Mouse (Mus musculus) fat pad, adult 2 months (tissue): ENCODE measurements around the gene Myh9.
A peak's percentile ranks its signal among the peaks of the same experiment; 100 is the strongest.
"Not testable (repeated sequence)": the region's sequence is repeated elsewhere in the genome, so short reads cannot be mapped to it uniquely, and the experiment has no call there.

Experiments used
- DNase-seq: peaks from one replicate; pipeline ENCODE4 v3.0.0-alpha.2; 2011; ENCODE audit warnings: low read depth, low spot score; ENCODE audit errors: extremely low read depth

Myh9 gene

GRCm38 (mm10) chr15:77868340-77868739 is 26.4 kb upstream of the Myh9 start:
- DNase-seq: no peak

- not testable (repeated sequence) for DNase-seq
Measured at GRCm38 (mm10) chr15:77867231-77867968, 25.4 kb upstream of the Myh9 start.

DNA sequence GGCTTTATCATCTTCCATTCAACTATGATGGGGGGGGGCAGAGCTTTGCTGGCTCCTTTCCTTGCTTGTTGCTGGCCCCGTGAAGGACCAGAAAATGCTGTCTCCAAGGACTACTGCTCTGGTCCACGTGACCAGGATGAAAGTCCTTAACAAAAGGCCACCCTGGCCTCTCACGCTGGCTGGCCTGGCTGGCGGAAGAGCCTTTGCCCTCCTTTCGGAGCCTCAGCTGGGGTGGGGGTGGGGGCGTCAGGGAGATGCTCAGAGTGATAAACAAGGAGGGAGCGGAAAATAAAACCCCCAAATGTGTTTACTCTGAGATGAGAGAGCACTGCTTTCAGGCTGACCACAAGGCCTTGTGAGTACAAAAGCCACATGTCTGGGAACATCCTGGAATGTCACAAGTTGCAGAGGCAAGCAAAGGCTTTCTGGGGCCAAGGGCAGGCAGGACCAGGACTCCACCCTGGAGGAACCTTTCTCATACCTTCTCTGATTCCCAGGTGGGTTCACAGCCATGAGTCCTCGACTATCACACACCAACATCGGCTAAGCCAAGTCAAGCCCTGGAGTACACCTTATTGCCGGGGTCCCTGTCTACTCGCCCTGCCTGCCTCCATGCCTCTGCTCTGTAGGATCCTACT is 24.7 kb upstream of the Myh9 start:
- no peak for DNase-seq

- no peak for DNase-seq
Measured at GRCm38 (mm10) chr15:77864063-77864758, 22.2 kb upstream of the Myh9 start.

- no peak for DNase-seq
Measured at GRCm38 (mm10) chr15:77862991-77863972, 21.3 kb upstream of the Myh9 start.

- no peak for DNase-seq
Measured at GRCm38 (mm10) chr15:77860081-77860665, 18.2 kb upstream of the Myh9 start.

- DNase-seq: peak; percentile 83
Measured at GRCm38 (mm10) chr15:77857662-77858156, 15.7 kb upstream of the Myh9 start.

DNA sequence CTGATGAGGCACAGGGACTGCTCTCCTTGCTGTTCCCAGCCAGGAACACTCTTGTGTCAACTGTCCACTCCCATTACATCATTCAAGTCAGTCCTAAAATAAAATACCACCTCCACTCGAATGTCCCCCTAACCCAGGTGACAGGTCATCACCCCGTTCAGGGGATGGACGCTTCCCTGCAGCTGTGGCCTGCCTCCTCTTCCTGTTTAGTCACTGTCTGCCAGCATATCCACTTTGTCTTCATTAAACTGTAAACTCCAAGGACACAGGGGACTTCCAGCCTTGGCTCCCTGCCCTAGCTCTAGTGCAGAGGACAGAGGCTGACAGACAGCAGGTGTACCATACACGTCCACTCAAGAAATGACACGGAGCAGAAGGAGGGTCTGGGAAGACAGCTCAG is 14.6 kb upstream of the Myh9 start:
- no peak for DNase-seq

DNA sequence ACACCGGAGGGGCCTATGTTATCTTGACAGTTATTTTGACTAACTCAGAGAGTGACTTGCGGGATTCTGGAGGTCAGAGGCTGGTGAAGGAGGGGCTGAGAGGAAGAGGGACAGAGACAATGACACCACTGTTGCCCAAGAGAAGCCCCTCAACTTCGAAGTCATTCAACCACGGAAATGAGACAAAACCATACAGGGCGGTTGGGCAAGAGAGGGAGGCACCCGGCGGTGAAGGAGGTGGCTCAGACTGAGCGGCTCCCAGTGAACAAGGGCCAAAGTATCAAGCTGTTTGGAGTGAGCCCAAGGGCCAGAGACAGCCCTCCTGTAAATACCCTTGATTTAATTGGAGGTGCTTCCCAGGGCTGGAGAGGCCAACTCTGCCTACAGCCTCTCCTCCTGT is 13.3 kb upstream of the Myh9 start:
- no peak for DNase-seq

- DNase-seq: no peak
Measured at GRCm38 (mm10) chr15:77852001-77852400, 10.0 kb upstream of the Myh9 start.

DNA sequence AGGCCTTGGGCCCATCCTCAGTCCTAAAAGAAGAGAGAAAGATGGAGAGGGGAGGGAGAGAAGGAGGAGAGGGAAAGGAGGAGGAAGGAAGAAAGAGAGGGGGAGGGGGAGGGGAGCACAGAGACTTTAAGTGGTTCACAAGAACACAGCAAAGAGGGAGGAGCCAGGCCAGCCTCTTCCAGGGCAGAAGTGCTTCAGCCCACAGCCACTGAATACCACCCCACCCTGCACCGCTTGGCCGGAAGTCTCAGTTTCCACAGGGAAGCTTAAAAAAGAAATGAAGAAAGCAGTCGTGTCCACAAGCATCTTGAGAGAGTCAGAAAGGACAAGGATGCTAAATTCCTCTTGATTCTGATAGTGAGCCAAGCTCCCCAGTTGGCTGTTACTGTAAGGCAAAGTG is 9.2 kb upstream of the Myh9 start:
- DNase-seq: no peak

DNA sequence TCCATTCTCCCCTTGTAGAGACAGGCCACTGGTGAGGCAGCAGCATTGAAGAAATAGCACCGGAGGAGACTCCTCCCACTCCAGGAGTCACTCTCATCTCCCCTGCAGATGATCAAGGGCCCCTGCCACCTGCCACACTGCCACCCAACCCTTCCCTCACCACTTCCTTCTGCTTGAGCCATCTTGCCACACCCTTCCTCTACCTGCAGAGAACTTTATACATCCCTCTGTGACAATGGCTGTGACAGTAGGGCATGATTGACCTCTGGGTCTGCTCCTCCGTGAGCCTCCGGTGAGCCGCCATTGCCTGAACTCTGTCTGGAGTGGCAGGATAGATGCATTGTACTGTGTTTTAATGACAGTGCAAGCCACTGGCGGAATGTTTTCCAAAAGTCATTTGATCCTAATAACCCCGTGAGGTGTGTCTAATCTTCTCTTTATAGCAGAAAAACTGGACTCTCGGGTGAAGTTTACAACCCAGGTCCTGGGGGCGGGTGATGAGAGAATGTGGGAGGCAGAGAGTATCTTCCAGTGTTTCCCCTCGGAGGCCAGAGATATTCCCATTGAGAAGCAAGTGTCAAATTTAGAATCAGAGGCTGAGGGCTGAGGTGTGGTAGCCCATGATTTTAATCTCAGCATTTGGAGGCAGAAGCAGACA is 7.7 kb upstream of the Myh9 start:
- DNase-seq: no peak

- DNase-seq: no peak
Measured at GRCm38 (mm10) chr15:77849039-77849436, 7.1 kb upstream of the Myh9 start.

DNA sequence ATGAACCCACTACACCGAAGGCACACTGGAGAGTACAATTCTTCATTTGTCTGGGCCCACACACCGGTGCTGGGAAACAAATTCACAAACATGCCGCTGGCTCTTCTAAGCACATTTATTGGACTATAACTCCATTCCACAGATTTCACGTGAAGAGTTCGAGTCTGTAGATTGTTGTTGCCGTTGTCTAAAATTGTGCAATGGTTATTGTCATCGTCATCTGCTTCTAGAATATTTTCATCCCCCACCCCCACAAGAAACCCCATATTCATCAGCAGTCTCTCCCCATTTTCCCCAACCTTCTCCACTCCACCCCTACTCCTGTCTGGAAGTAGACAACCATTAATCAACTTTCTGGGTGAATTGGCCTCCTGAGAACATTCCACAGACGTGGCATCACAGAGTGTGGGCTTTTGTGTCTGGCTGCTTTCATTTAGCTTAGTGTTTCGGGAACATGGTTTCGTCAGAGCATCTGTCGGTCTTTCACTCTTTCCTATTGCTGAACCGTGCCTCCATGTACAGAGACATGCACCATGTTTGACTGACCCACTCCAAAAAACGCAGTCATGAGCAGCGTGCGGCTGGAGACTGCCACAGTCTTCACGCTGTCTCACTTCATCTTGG is 6.6 kb upstream of the Myh9 start:
- no peak for DNase-seq

- DNase-seq: no peak
Measured at GRCm38 (mm10) chr15:77847826-77848225, 5.9 kb upstream of the Myh9 start.

DNA sequence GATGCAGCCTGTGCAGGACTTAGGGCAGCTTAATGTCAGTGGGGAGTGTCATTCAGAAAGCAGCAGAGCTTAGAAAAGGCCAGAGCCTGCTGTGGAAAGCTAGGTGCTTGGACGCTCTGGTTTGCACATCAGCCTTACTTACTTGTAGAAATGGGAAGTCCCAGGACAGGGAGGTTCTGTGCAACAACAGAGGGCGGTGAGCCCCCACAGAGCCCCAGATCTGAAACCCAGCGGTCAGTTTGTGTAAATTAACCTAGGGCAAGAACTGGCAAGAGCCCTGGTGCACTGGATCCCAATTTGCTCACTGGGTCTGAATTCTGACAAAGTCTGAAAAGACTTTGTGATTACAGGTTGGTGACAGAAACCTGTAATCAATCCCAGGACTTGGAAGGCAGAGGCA is 5.1 kb upstream of the Myh9 start:
- DNase-seq: no peak

DNA sequence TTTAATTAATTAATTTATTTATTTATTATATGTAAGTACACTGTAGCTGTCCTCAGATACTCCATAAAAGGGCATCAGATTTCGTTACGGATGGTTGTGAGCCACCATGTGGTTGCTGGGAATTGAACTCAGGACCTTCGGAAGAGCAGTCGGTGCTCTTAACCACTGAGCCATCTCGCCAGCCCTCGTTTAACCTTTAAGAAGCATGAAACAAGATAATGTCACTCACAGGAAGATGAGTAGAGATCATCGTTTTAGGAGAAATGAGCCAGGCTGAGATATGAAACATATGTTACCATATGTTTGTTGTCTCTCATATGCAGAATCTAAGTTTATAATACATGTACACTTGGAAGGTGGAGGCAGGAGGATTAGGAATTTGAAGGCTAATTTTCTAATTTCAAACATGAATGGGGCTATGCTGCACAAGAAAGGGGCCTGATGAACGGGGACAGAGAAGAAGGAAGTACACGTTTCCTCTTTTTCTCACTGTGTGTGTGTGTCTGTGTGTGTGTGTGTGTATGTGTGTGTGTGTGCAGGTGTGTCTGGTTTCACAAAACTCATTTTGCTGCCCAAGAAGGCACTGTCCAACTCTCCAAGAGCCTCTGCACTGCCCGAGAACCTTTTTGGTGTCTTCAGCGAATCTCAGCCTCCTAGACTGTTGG is 4.1 kb upstream of the Myh9 start:
- DNase-seq: not testable (repeated sequence)

DNA sequence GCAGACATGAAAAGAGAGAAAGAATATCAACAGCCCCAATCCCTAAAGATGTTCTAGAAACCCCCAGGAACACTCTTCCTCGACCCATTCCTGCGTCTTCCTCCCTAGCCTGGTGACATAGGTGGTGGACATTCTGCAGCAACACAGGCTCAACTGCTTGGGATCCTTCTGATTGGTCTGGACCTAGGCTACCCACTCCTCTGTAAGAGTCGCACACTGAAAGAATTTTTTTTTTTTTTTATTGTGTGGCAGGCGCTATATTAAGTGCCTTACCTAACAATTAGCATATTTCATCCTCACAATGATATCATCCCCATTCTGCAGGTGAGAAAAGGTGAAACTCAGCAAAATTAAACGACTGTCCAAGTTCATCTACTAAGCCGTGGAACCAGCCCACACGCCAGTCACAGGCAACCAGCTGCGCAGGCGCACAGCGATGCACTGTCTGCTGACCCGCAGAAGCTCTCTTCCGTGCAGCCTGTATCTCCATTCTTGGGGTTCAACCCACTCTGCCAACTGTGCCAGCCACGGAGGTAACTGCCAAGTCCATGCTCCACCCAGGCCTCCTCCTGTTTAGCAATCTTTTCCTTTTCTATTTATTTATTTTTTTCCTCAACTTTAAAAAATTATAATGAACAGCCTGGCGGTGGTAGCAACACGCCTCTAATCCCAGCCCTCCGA is 3.1 kb upstream of the Myh9 start:
- no peak for DNase-seq
